Mouse (Mus musculus) forebrain, embryonic 14.5 days (tissue): ENCODE measurements at regions not wholly inside any gene's neighbourhood (a gene's known extent, or its start where the extent isn't known, plus 50 kb on each side); places are given as distances from the start of the nearest gene placed in this dataset.

Experiments
- ATAC-seq: fragments of 200-750 bp; cut with Nextera tagmentation; 2 replicates; pipeline ENCODE4 v1.8.0; 2017; ENCODE audit warnings: mild to moderate bottlenecking, moderate library complexity
- DNase-seq: peaks from one replicate; pipeline ENCODE4 v3.0.0-alpha.2; 2015; ENCODE audit warnings: low spot score
- H3K27ac ChIP-seq: fragments of 300-500 bp; sonication (generic); 2 replicates; pipeline ENCODE4 v1.5.1; 2014; ENCODE audit warnings: low read depth, mild to moderate bottlenecking, control low read depth, low read length, moderate library complexity
- H3K27me3 ChIP-seq: fragments of 300-500 bp; sonication (generic); replicated peaks from 2 replicates; pipeline ENCODE4 v1.6.1; 2014; ENCODE audit warnings: low read length, control low read depth, mixed read lengths; ENCODE audit not compliant: control insufficient read depth, insufficient read depth
- H3K36me3 ChIP-seq: fragments of 300-500 bp; sonication (generic); 2 replicates; pipeline ENCODE4 v1.6.1; 2014; ENCODE audit warnings: low read length, control low read depth; ENCODE audit not compliant: control insufficient read depth, insufficient read depth
- H3K4me1 ChIP-seq: fragments of 300-500 bp; sonication (generic); 2 replicates; pipeline ENCODE4 v1.6.1; 2014; ENCODE audit warnings: antibody characterized with exemption, low read length, control low read depth; ENCODE audit not compliant: control insufficient read depth, insufficient read depth
- H3K4me2 ChIP-seq: fragments of 300-500 bp; sonication (generic); 2 replicates; pipeline ENCODE4 v1.6.1; 2014; ENCODE audit warnings: mild to moderate bottlenecking, control low read depth, low read length
- H3K4me3 ChIP-seq: fragments of 300-500 bp; sonication (generic); 2 replicates; pipeline ENCODE4 v1.5.1; 2014; ENCODE audit warnings: low read depth, low read length, control low read depth
- H3K9ac ChIP-seq: fragments of 300-500 bp; sonication (generic); 2 replicates; pipeline ENCODE4 v1.6.1; 2014; ENCODE audit warnings: mild to moderate bottlenecking, low read length, control low read depth, moderate library complexity
- H3K9me3 ChIP-seq: fragments of 300-500 bp; sonication (generic); replicated peaks from 2 replicates; pipeline ENCODE4 v1.6.1; 2016; ENCODE audit warnings: low read length, control low read depth, mixed read lengths; ENCODE audit not compliant: control insufficient read depth
- WGBS: fragments of 180-500 bp; shearing (Covaris S2); extraction: QIAGEN DNeasy Blood & Tissue Kit; methylation state at CpG from one replicate; pipeline ENCODE4 v1.1.7; 2014; 5-methylcytosine and 5-hydroxymethylcytosine counted together

DNA sequence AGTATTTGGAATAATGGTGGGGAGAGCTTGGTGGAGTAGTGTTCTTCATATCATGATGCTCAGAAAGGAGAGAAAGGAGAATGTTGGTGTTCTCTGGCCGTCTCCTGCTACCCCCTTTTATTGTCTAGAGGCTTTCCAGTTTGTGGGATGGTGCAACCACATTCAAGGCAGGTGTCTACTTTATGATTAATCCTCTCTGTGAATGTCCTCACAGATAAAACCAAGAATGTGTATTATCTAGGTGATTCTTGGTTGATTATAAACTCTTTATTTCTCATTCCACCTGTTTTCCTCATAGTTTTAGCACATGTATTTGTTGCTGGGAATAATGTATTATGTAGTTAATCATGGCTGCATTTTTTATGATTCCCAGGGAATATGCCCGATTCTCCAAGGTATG is 910.9 kb upstream of the Lrrc6 start:
- Histone ChIP-seq H3K27ac (no peak overlapping the region), H3K9me3 (no peaks in the 10 kb centered on the region), H3K4me3 (no peak overlapping the region), H3K36me3 (no peaks in the 10 kb centered on the region), H3K27me3 (no peaks in the 10 kb centered on the region), H3K9ac (no peak overlapping the region), H3K4me2 (no peak overlapping the region), H3K4me1 (no peaks in the 10 kb centered on the region)
- DNase-seq: no peak
- ATAC-seq: no peak
- WGBS: 82% methylated on average over 2 of the region's 2 CpGs

DNA sequence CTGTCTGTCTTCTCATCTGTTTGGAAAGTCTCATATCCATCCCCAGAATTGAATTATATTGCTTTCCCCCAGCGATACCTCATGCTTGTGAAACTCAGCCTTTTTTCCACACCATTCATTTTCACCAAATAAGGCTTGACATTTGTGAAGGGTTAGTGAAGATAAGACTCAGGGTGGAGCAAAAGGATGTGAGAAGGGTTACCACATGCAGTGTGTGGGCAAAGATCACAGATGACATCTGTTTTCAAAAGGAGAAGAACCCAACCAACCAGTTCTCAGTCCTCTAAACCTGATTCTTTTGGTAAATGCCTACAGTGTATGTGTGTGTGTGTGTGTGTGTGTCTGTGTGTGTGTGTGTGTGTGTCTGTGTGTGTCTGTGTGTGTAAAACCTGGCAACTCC is 909.3 kb upstream of the Lrrc6 start:
- H3K9ac ChIP-seq: no peak overlapping the region
- no peaks in the 10 kb centered on the region for H3K9me3 ChIP-seq
- no peak overlapping the region for H3K27ac ChIP-seq
- DNase-seq (no peak), ATAC-seq (no peak)
- H3K36me3 ChIP-seq: no peaks in the 10 kb centered on the region
- no peaks in the 10 kb centered on the region for H3K4me1 ChIP-seq
- H3K4me3 ChIP-seq: no peak overlapping the region
- H3K4me2 ChIP-seq: no peak overlapping the region
- 96% methylated on average over 1 of the region's 1 CpGs for WGBS
- H3K27me3 ChIP-seq: no peaks in the 10 kb centered on the region

DNA sequence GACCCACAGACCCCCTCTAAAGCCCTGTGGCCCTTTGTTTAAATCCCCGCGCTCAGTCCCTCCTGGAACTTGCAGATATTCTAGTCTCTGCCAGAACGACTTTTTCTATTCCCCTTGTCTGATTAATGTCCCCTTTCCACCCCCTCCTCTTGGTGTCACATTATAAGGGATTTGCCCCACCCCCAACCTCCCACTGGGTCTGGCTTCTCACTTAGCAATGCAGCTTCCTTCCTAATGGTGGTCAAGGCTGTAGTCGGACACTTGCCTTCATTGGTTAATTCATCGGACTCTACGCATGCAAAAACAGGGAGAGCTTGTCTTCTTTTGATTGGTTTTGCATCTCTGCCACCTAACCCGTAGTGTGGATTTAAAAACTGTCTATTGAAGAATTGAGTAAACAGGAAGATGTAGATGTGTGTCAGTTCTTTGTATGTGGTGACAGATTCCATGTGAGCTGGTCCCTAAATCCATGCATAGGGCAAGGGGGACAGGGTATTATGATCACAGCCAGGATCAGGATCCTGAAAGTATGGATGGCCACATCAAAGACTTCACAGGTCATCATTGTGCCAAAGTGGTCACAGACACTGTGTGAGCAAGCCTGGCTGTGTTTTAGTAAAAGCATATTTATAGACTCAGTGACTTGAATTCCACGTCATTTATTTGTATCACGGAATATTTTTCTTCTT is 908.3 kb upstream of the Lrrc6 start:
- Histone ChIP-seq H3K9ac (no peak overlapping the region), H3K27me3 (no peaks in the 10 kb centered on the region), H3K4me1 (no peaks in the 10 kb centered on the region), H3K27ac (no peak overlapping the region), H3K4me2 (no peak overlapping the region), H3K4me3 (no peak overlapping the region), H3K36me3 (no peaks in the 10 kb centered on the region), H3K9me3 (no peaks in the 10 kb centered on the region)
- ATAC-seq (no peak), DNase-seq (no peak)
- WGBS: 72% methylated on average over 9 of the region's 9 CpGs

DNA sequence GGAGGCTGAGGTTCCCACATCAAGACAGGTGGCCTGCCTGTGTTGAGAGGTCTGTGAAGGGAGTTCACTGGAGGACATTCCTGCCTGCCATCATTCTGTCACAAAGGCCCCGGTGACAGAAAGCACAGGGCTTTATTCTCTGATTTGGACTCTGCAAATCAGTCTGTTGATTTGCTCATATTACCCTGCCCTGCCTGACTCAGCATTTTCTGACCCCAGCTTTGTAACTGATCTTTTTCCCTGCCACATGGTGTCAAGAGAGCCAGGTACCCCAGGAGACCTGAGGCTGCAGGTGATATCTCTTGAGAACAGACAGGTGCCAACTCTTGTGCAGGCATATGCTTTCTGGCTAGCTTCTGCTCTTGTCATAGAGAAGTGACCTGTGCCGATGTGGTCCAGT is 906.5 kb upstream of the Lrrc6 start:
- Histone ChIP-seq H3K9me3 (no peaks in the 10 kb centered on the region), H3K9ac (no peak overlapping the region), H3K27ac (no peak overlapping the region), H3K4me2 (no peak overlapping the region), H3K36me3 (no peaks in the 10 kb centered on the region), H3K4me1 (no peaks in the 10 kb centered on the region), H3K4me3 (no peak overlapping the region), H3K27me3 (no peaks in the 10 kb centered on the region)
- DNase-seq (no peak), ATAC-seq (no peak)
- 83% methylated on average over 2 of the region's 2 CpGs for WGBS

DNA sequence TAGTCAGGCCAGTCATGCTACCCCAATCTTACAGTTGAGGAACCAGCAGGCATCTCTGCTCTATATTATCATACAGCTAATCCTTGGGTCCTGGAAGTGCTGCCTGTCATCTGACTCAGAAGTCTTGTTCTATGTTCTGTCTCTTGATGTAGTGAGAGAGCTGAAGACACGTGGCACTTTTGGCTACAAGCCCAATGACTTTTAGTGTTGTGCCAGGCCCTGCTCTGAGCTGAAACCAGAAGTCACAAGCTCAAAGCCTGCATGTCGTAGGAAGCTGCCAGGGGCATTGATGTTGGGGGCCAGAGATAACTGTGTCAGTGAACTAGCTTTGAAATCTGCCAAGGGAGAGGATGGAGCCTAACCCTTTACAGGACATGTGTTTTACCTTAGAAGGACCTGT is 904.8 kb upstream of the Lrrc6 start:
- no peak overlapping the region for H3K27ac ChIP-seq
- DNase-seq (no peak), ATAC-seq (no peak)
- no peaks in the 10 kb centered on the region for H3K36me3 ChIP-seq
- H3K4me2 ChIP-seq: no peak overlapping the region
- H3K4me1 ChIP-seq: no peaks in the 10 kb centered on the region
- no peaks in the 10 kb centered on the region for H3K27me3 ChIP-seq
- WGBS: 66% methylated on average over 2 of the region's 2 CpGs
- H3K9ac ChIP-seq: no peak overlapping the region
- H3K4me3 ChIP-seq: no peak overlapping the region
- H3K9me3 ChIP-seq: no peaks in the 10 kb centered on the region

DNA sequence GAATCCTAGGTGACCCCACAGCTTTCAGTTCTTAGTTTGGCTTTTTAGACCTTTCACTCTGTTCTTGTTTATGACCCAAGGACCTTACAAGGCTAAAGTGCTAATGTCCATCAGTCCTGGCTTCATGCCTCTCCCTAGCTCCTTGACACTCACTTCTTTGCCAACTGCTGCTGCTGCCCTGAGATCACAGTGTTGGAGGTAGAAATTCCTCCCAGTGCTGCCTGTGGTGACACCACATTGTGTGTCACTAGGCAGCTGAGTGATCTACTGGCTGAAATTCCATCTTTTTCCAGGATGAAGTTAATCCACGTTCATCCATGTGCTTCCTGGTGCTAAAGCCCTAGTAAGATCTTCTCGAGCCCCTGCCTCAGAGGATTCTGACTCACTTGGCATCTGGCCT is 904.3 kb upstream of the Lrrc6 start:
- H3K4me2 ChIP-seq: no peak overlapping the region
- H3K27me3 ChIP-seq: no peaks in the 10 kb centered on the region
- ATAC-seq (no peak), DNase-seq (no peak)
- H3K36me3 ChIP-seq: no peaks in the 10 kb centered on the region
- H3K4me1 ChIP-seq: no peaks in the 10 kb centered on the region
- 81% methylated on average over 2 of the region's 2 CpGs for WGBS
- no peak overlapping the region for H3K27ac ChIP-seq
- no peak overlapping the region for H3K4me3 ChIP-seq
- no peak overlapping the region for H3K9ac ChIP-seq
- no peaks in the 10 kb centered on the region for H3K9me3 ChIP-seq

DNA sequence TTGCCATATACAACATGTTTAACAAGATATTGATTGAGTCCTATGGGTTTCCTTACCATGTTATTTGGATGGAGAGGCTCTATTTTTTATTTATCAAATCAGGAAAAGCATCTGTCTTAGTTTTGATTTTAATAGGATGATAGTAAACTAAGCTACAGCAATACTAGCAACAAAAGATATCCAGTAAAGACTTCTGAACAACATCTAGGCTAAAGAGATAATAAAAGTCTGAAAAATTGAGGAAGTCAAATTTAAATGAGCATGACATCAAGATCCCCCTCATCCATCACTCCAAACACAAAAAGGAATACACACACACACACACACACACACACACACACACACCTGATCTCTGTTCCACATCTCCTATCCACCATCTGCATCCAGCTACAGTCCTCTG is 901.6 kb upstream of the Lrrc6 start:
- Histone ChIP-seq H3K9me3 (no peaks in the 10 kb centered on the region), H3K4me3 (no peak overlapping the region), H3K27ac (no peak overlapping the region), H3K9ac (no peak overlapping the region), H3K4me2 (no peak overlapping the region), H3K4me1 (no peaks in the 10 kb centered on the region), H3K36me3 (no peaks in the 10 kb centered on the region), H3K27me3 (no peaks in the 10 kb centered on the region)
- DNase-seq: no peak
- ATAC-seq: no peak

DNA sequence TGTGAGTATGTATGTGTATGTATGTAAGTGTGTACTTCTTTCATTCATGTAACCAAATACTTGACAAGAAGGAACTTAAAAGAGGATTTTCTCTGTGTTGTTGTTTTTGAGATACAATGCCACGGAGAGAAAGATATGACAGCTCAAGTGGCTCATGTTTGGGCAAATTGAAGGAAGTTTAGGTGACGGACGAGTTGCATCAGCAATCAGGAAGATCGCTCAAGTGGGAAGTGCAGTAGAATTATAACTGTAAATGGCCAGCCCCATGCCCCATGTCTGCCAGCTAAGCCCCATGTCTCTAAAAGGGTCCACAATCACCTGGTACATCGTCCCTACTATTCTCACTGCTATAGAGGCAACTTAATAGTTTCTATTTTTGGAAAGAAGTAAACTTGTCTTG is 896.6 kb upstream of the Lrrc6 start:
- Histone ChIP-seq H3K27ac (no peak overlapping the region), H3K4me3 (no peak overlapping the region), H3K27me3 (no peaks in the 10 kb centered on the region), H3K9ac (no peak overlapping the region), H3K4me1 (no peaks in the 10 kb centered on the region), H3K9me3 (no peaks in the 10 kb centered on the region), H3K4me2 (no peak overlapping the region), H3K36me3 (no peaks in the 10 kb centered on the region)
- DNase-seq (no peak), ATAC-seq (no peak)
- 87% methylated on average over 5 of the region's 5 CpGs for WGBS

DNA sequence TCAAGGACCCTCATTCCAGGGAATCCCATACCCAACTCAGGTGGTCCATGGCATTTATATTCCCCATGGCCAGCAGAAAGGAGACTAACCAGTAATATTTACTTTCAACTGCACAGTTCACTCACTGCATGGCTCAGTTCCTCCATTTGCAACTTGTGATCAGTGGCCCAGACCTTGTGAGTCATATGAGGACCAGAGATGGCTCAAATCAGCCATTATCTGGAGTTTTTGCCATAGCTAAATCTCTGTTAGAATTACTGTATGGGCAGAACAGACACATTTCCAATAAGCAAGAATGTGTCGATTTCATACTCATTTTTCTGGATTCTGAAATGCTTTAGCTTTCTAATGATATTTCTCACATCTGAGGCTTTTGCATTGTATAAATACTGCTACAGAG is 894.4 kb upstream of the Lrrc6 start:
- no peak for ATAC-seq
- Histone ChIP-seq H3K4me1 (no peaks in the 10 kb centered on the region), H3K9ac (no peak overlapping the region), H3K9me3 (no peaks in the 10 kb centered on the region), H3K27ac (no peak overlapping the region), H3K4me3 (no peak overlapping the region), H3K27me3 (no peaks in the 10 kb centered on the region), H3K36me3 (no peaks in the 10 kb centered on the region), H3K4me2 (no peak overlapping the region)
- DNase-seq: no peak
- 89% methylated on average over 1 of the region's 1 CpGs for WGBS
